Mouse (Mus musculus) layer of hippocampus, adult 9-11 months (tissue): ENCODE measurements at regions not wholly inside any gene's neighbourhood (a gene's known extent, or its start where the extent isn't known, plus 50 kb on each side); places are given as distances from the start of the nearest gene placed in this dataset.
"Not testable (repeated sequence)": the region's sequence is repeated elsewhere in the genome, so short reads cannot be mapped to it uniquely, and the experiment has no call there.

Experiments used
- DNase-seq: peaks from one replicate; pipeline ENCODE4 v3.0.0; 2022

DNA sequence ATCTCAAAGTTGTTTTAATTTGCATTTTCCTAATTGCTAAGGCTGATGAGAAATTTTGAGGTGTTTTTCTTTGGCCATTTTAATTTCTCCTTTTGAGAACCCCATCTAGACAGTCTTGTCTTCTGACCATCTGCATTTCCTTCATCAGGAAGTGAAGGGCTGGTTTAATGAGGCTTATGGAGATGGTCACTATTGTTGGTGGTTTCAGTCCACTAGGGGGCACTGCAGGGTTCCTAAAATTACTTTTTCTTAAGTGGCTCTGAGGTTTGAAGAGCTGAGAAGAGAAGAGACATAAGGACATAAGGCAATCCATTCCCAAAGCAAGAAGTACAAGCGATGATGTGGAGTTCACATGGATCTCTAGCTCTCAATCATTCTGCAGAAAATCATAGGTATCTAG, 805.6 kb upstream of the Olfr1507 start:
- DNase-seq = not testable (repeated sequence)

DNA sequence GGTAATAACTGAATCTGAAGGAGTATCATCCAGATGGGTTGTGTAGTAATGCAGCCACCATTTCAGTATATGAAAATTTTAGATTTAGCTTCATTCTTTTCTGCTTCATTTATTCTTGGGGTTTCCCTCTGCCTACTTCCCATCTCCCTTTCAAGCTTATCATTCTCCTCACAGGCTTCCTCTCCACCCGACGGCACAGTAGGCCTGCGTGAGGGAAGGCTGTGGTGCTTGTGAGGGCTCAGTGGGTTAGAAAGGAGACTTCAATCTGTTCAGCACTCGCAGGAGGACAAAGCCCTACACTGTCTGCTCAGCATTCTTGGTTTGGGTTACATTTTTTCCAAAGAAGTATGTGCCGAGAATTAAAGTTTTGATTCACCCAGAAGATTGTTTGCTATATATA, 804.2 kb upstream of the Olfr1507 start:
- not testable (repeated sequence) for DNase-seq

DNA sequence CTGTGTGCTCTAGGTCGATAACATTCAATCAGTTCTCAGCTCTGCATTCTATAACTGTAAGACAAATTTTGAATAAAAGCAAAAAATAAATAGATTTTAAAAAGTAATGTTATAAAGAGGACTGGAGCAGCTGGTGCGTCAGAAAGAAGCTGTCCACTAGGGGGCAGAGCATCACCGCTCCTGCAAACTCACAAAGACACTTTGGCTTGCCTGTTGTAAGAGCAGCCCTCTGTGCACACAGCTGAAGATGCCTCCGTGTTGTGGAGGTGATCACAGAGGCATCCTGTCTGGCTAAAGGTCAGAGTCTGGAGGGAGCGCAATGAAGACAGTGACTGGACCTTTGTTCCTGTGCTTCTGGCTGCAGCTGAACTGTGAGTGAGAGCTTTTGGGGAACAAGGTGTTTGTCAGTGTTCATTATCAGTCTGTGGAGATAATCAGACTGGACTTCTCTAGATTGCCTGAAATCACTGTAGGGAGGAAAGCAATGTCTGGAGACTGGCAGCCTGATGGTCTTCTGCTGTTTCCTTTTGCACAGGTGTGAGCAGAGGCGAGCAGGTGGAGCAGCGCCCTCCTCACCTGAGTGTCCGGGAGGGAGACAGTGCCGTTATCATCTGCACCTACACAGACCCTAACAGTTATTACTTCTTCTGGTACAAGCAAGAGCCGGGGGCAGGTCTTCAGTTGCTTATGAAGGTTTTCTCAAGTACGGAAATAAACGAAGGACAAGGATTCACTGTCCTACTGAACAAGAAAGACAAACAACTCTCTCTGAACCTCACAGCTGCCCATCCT, 788.0 kb upstream of the Olfr1507 start:
- not testable (repeated sequence) for DNase-seq

DNA sequence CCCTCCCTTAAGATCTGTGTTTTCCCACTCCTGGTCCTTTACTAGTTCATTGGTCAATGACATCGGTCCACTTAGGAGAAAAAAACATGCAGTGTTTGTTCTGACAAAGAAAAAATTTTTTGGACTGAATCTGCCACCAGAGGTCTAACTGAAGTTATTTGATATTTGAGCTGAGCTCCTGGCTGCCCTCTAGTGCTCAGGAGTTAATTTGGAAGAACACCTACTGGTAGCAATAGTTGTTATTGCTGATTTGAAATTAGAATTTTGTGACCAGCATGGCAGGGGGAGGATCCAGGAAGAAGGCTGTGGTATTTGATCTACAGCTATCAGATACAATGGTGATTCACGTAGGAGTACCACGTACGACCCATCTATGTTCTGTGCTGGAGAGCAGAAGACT, 777.7 kb upstream of the Olfr1507 start:
- DNase-seq = not testable (repeated sequence)

DNA sequence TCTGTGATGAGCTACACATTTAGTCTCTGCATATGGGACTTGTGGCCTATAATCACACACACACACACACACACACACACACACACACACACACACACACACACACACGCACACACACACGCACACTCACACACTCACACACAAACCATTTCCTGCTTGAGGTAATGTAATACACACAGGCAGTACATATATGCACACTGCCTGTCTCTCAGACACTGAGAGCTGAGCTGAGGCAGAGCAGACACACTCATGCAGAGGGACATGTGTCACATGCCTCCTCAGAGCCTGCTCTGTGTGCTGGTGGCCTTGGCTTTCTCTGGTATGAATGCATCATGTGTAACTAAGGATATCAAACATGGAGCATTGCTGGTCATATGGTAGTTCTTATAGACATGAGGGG, 772.1 kb upstream of the Olfr1507 start:
- DNase-seq = not testable (repeated sequence)

DNA sequence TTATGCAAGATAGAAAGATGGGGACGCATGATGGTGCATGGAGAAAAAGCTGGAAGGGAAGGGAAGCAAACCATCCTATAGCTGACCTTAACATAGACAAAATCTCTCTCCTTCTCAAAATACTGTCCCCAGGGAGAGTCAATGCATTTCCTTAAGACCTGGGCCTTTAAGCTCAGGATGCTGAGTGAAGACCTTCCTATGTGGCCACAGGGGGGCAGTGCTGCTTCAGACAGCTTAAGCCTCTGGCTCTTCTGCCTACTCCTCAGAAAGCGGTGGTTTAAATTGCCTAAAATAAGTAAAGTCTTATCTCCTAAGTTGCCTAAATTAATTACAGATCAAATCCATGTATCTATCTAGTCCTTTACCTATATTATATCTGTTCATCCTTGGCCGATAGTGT, 760.4 kb upstream of the Olfr1507 start:
- DNase-seq = not testable (repeated sequence)

DNA sequence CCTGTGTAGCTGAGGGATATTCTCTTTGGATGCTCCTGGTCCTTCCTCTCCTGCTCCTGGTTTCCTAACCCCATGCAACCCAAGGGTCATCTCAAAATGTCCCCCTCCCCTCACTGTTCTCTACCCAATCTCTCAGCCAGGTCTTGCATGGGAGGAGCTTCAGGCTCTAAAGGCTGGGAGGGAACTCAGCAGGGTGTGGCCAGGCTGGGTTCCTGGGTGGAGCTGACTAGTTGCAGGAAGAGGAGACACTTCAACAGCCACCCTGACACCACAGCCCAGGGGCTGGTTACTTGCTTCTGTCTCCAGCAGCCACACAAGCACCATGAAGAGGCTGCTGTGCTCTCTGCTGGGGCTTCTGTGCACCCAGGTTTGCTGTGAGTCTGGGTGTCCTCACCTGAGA, 757.9 kb upstream of the Olfr1507 start:
- not testable (repeated sequence) for DNase-seq

DNA sequence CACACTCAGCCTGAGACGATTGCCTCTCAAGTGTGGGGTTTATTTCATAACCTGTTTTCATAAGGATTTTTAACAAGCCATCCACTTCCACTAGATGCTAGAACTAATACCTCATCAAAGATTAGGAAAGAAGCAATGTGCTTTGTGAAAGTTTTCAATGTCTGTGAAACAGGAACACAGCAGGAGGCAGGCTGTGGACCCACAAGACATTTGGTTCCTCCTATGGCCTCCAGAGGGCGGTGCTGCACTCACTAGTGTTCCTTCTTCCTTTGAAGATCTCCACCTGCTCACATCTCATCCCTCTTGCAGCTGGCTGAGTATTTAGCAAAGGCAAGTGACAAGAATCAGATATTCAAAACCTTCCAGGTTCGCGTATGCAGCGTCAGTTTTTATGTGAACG, 735.6 kb upstream of the Olfr1507 start:
- not testable (repeated sequence) for DNase-seq

DNA sequence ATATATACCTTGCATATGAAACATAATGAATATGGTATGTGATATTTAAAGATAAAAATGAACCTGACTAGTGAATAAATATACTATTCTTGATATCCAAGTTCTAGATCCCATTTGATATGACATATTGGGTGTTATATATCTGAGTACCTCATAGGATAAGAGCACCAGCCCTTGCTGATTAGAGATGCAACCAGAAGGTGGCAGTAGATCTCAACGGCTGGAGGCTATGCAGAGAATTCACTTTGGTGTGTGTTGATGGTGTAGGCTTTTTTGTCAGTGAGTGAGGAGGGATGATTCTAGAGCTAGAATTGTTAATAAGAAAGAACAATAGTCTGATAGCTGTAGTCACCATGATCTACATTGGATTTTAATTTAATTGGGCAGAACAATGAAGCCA, 729.2 kb upstream of the Olfr1507 start:
- not testable (repeated sequence) for DNase-seq

DNA sequence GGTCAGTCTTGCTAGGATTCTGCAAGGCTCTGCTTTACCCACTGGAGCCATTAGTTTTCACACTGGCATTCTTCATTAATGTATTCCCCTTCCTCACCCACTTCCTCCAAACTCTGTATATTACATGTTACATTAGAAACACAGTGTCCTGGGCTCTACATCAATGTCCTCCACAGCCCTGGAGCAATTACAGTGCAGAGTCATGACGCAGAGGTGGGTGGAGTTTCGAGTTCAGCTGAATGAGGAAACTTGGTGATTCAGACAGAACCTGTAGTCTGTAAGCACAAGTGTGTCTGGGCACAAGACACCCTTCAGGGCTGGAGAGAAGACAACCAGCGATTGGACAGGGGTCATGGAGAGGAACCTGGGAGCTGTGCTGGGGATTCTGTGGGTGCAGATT, 715.0 kb upstream of the Olfr1507 start:
- DNase-seq = not testable (repeated sequence)

DNA sequence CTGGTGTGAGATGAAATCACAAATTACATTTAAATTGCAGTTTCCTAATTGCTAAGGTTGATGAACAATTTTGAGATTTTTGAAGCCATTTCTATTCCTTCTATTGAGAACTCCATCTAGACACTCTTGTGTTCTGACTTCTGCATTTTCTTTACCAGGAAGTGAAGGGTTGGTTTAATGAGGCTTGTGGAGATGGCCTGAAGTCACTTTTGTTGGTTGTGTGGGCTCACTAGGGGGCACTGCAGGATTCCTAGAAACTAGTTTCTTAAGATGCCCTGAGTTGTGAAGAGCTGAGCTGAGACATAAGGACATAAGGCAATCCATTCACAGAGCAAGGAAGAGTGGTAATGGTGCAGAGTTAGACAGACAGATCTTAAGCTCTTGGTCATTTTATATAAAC, 713.7 kb upstream of the Olfr1507 start:
- not testable (repeated sequence) for DNase-seq

DNA sequence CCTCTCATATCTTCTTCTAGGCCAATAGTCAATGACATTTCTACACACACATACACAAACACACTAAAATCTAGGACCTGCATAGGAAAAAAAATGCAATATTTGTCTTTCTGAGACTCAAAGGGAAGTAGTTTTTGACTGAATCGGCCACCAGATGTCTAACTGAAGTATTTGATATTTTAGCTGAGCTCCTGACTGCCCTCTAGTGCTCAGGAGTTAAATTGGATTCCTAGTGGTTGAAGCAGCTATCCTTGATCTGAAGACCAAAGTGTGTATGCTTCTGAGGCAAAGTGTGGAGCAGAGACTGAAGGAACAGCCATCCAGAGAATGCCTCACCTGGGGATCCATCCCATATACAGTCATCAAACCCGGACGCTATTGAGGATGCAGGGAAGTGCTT, 695.4 kb upstream of the Olfr1507 start:
- not testable (repeated sequence) for DNase-seq

DNA sequence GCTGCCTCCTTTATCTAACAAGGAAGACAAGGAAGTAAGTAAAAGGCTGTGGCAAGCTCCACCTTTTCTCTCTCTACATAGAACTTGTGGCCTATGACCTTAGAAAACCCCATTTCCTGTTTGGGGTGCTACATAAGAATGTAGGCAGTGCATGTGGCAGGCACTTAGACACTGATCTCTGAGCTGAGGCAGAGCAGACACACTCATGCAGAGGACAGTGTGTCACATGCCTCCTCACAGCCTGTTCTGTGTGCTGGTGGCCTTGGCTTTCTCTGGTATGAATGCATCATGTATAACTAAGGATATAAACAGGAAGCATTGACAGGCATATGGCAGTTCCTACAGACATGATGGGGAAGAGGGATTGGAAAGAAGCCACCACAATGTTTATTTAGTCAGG, 678.5 kb upstream of the Olfr1507 start:
- not testable (repeated sequence) for DNase-seq

DNA sequence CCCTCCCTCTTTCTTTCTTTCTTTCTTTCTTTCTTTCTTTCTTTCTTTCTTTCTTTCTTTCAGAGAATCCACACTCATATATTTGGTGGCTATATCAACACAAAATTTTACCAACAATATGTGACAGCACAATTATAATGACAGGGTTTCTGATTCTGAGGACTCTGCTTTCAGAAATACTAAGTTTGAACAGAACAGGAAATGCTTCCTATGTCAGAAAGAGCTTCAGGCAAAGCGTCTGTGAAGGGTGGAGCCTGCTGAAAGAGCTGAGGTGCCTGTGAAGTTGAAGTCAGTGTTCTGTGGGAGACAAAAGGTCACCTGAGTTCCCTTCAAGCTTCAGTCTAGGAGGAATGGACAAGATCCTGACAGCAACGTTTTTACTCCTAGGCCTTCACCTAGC, 670.8 kb upstream of the Olfr1507 start:
- DNase-seq = not testable (repeated sequence)

DNA sequence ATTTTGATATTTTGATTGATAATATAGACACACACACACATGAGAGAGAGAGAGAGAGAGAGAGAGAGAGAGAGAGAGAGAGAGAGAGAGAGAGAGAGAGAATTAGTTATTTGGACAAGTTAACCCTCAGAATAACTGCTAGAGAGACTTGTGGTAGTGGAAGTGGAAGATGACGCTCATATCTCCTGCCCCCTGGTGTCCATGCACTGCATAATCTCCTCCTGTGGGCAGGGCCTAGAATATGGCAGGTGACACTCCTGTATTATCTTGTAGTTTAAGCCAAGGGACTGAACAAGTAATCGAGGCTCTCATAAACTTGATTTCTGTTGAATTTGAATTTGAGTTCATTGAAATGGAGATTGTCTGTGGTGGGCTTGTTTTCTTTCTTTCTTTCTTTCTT, 663.5 kb upstream of the Olfr1507 start:
- not testable (repeated sequence) for DNase-seq

DNA sequence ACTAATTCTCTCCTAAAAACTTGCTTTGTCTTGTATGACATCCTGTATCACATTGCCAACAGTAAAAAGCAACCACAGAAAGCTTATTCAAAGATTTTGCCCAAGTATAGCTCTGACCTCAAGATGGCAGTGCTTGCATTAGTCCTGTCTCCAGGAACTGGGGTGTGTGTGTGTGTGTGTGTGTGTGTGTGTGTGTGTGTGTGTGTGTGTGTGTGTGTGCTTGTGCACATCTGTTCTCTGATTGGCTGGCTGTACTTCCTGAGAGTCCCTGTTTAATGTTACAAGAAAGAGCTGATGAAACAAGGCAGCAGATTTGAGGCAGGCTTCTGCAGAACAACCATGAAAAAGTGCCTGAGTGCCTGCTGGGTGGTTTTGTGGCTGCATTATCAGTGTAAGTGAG, 639.2 kb upstream of the Olfr1507 start:
- DNase-seq = not testable (repeated sequence)

DNA sequence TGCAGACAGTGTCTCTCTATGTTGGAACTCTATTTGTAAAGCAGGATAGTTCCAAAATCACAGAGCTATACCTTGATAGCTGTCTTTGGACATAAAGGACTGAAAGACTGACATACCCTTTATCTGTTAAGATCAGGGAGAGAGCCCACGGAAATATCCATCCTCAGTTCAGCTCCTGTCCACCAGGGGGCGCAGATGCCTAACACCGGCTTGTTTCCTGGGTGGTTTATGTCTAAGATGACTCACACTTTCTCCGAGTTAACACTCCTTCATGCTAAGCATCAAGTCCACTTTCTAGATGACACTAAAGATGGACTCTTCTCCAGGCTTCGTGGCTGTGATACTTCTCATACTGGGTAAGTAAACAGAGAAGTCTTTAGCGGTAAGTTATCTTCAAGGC, 636.8 kb upstream of the Olfr1507 start:
- not testable (repeated sequence) for DNase-seq

DNA sequence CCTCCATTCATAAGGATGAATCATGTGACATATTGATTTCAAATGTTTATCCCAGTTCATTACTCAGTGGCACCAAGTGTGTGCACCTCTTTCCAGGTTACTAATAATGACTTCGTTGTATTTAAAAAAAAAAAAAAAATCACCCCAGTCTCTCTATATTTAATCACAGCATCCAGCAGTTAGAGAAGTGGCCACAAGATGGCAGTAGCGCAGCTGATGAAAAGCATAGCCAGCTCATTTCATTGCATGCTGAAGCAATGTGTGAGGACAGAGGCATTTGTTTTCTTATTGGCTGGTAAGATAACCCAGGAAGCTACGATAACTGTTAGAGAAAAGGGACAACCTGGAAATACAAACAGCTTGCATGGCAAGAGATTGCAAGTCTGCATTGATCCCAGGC, 626.2 kb upstream of the Olfr1507 start:
- peak; percentile 21 for DNase-seq

DNA sequence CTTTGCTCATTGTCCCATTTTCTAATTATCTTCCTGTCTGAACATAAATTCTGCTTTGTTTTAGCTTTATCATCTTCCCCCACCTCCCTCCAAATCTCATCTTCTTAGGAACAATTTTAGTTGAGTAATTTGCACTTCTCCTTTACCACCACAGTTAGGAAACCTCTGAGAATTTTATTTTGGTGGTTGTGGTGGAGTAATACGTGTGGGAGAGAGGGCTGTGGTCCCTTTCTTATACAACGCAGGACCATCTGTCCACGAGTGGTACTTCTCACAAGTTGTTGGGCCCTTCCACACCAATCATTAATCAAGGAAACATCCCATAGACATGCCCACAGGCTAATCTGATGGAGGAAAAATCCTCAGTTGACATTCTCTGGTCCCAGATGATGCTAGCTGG, 614.2 kb upstream of the Olfr1507 start:
- not testable (repeated sequence) for DNase-seq

DNA sequence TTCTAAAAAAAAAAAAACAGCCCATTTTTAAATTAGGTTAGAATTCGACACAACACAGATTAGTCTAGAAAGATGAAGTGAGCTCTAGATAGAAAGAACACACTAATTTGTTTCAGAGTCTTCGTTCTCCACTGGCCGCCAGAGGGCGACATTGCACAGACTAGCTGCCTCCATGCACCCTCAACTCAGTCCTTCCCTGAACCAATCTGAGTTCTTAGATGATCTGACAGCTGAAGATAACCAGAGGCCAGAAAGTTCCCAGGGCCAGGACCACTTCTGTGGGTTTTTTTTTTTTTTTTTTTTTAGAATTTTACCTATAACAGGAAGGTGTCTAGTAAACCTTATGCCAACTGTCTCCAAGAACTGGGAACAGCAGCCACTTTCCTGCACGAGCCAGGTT, 605.8 kb upstream of the Olfr1507 start:
- not testable (repeated sequence) for DNase-seq

DNA sequence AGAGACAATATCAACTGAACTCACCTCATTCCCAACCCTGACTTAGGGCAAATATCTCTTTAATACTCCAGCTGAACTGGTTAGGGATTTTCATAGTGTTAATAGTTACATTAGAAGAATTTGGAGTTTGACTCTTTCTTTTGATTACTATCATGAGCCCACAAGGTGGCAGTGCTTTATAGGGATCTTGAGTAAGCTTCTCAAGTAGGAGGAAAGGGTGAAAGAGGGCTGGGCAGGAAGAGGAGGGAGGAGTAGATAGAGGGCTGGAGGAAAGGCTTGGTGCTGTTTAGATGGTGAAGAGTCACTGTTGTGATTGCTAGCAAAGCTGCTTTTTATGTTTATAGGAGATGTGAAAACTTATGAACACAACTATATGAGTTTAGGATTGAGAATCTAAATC, 595.4 kb upstream of the Olfr1507 start:
- DNase-seq = not testable (repeated sequence)

DNA sequence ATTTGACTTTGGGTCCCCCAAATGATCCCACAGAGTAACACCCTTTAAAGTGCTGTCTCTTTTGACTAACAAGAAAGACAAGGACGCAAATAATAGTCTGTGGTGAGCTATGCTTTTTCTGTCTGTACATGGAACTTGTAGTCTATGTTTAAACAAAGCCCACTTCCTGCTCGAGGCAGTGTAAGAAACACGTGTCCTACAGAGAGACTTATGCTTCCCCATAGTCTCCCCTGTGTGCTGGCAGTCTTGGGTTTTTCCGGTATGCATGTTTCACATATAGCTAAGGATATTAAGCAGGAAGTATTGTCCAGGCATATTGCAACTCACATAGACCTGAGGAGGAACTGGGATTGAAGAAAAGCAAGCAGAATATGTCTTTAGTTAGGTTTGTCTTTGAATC, 586.3 kb upstream of the Olfr1507 start:
- DNase-seq = not testable (repeated sequence)

DNA sequence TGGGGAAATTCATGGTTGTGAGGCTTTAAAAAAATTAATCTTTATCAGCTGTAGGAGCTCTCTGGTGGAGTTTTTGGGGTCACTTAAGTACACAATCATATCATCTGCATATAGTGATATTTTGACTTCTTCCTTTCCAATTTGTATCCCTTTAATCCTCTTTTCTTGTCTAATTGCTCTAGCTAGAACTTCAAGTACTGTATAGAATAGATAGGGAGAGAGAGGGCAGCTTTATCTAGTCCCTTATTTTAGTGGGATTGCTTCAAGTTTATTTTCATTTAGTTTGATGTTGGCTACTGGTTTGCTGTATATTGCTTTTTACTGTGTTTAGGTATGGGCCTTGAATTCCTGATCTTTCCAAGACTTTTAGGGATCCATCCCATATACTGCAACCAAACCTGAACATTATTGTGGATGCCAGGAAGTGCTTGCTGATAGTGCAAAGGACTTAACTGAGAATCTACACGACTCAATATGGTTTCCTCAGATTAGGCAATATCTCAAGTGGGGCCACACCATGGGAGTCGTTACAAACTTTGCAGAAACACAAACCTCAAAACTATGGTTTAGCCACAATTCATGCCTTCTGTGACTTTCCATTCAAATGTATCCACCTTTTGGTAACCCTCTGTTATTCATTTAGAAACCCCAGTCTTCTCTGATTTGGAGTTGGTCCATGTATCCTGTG, 585.6 kb upstream of the Olfr1507 start:
- not testable (repeated sequence) for DNase-seq

DNA sequence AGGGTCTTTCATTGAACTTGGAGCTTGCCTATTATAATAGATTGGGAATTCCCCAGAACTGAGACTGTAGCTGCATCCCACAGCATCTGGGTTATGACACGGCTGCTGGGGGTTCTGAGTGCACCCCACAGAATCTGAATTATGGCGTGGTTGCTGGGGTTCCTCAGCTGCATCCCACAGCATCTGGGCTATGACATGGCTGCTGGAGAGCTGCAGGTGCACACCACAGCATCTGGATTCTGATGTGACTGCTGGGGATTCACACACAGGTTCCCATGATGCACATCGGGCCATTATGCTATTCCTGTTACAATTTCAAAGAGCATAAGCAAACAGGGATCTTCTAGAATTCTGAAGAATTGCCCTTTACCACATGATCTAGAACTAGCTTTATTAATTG, 585.0 kb upstream of the Olfr1507 start:
- not testable (repeated sequence) for DNase-seq
